Mouse (Mus musculus) midbrain, embryonic 10.5 days (tissue): ENCODE data around the gene Med9. TPM values are rescaled to one million over a fixed set of nuclear protein-coding genes. Genes with fewer than 3 reads are reported as not detected.
"Not testable (repeated sequence)": the region's sequence is repeated elsewhere in the genome, so short reads cannot be mapped to it uniquely, and the experiment has no call there.

Experiments
- DNase-seq: peaks from one replicate; pipeline ENCODE4 v3.0.0-alpha.2; 2017; ENCODE audit warnings: low spot score
- H3K27ac ChIP-seq: fragments of 300-500 bp; sonication (generic); replicated peaks from 2 replicates; pipeline ENCODE4 v1.5.1; 2016; ENCODE audit warnings: mild to moderate bottlenecking
- H3K27me3 ChIP-seq: fragments of 300-500 bp; sonication (generic); 2 replicates; pipeline ENCODE4 v1.6.1; 2016; ENCODE audit warnings: low read depth, mild to moderate bottlenecking; ENCODE audit not compliant: poor library complexity, severe bottlenecking
- H3K36me3 ChIP-seq: fragments of 300-500 bp; sonication (generic); 2 replicates; pipeline ENCODE4 v1.6.1; 2016; ENCODE audit warnings: mild to moderate bottlenecking, moderate library complexity
- H3K4me1 ChIP-seq: fragments of 300-500 bp; sonication (generic); 2 replicates; pipeline ENCODE4 v1.6.1; 2016
- H3K4me3 ChIP-seq: fragments of 300-500 bp; sonication (generic); 2 replicates; pipeline ENCODE4 v1.5.1; 2016; ENCODE audit warnings: mild to moderate bottlenecking, moderate library complexity
- H3K9me3 ChIP-seq: fragments of 300-500 bp; sonication (generic); replicated peaks from 2 replicates; pipeline ENCODE4 v1.6.1; 2016; ENCODE audit warnings: mild to moderate bottlenecking
- WGBS: fragments of 180-500 bp; shearing (Covaris S2); methylation state at CpG from one replicate; pipeline ENCODE4 v1.1.7; 2016; 5-methylcytosine and 5-hydroxymethylcytosine counted together
- polyA plus RNA-seq: library from polyadenylated mRNA; unstranded; fragments of >200 nt; fragmentation: Nextera tagmentation; extraction: Ambion mirVana; gene quantifications from 2 replicates; pipeline ENCODE4 v1.2.1, GENCODE M21; 2016

The Med9 gene
- polyA plus RNA-seq, 1 experiment from 2014 or later, result 55.9 TPM

GRCm38 (mm10) chr11:59921265-59921664, 26.7 kb upstream of the Med9 start:
- 0 out of 2 replicates have a peak, but pooled peaks cover 3% of the 10 kb centered on the region for H3K4me1 ChIP-seq
- H3K27me3 ChIP-seq, result no peaks in the 10 kb centered on the region
- no peak for DNase-seq
- no peak overlapping the region for H3K27ac ChIP-seq
- 20% methylated on average over 7 of the region's 7 CpGs for WGBS
- H3K4me3 ChIP-seq, result no peak overlapping the region
- no peaks in the 10 kb centered on the region for H3K9me3 ChIP-seq
- no peaks in the 10 kb centered on the region for H3K36me3 ChIP-seq

DNA sequence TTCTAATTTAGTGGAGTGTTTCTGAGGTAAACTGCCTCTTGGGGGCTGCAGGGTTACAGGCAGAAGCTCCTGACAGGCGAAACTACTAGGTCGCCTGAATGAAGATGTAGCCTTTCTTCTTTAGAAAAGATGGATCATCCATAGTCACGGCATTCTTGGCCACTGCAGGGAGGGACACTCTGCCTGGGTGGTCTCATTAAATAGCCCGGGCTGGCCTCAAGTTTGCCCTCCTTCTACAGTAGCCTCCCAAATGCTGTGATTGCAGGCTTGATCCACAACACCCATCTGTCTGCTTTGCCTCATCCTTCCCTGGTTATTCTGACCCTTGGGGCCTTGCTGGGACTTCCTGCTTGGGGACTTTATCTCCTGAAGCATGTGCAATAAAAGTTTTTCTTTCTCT, 18.0 kb upstream of the Med9 start:
- no peak overlapping the region for H3K4me3 ChIP-seq
- H3K4me1 ChIP-seq, result 0 out of 2 replicates have a peak, but pooled peaks cover 6% of the 10 kb centered on the region
- H3K9me3 ChIP-seq, result no peaks in the 10 kb centered on the region
- no peak for DNase-seq
- no peaks in the 10 kb centered on the region for H3K36me3 ChIP-seq
- no peak overlapping the region for H3K27ac ChIP-seq
- 0 out of 2 replicates have a peak, but pooled peaks cover 4% of the 10 kb centered on the region for H3K27me3 ChIP-seq
- WGBS, result 71% methylated on average over 4 of the region's 4 CpGs

GRCm38 (mm10) chr11:59932560-59933337, 15.3 kb upstream of the Med9 start:
- 78% methylated on average over 9 of the region's 9 CpGs for WGBS

GRCm38 (mm10) chr11:59933943-59934342, 14.1 kb upstream of the Med9 start:
- H3K36me3 ChIP-seq, result no peaks in the 10 kb centered on the region
- DNase-seq, result no peak
- H3K9me3 ChIP-seq, result no peaks in the 10 kb centered on the region
- H3K27ac ChIP-seq, result 0 out of 2 replicates have a peak overlapping the region, but pooled peaks have one; percentile 33
- H3K27me3 ChIP-seq, result 0 out of 2 replicates have a peak, but pooled peaks cover 4% of the 10 kb centered on the region
- 0 out of 2 replicates have a peak, but pooled peaks cover 6% of the 10 kb centered on the region for H3K4me1 ChIP-seq
- 57% methylated on average over 12 of the region's 12 CpGs for WGBS
- no peak overlapping the region for H3K4me3 ChIP-seq

More at GRCm38 (mm10) chr11:59932560-59933337, 15.3 kb upstream of the Med9 start:
- Histone ChIP-seq H3K27me3 (0 out of 2 replicates have a peak, but pooled peaks cover 4% of the 10 kb centered on the region), H3K4me1 (0 out of 2 replicates have a peak, but pooled peaks cover 6% of the 10 kb centered on the region), H3K36me3 (no peaks in the 10 kb centered on the region), H3K27ac (no peak overlapping the region), H3K9me3 (no peaks in the 10 kb centered on the region), H3K4me3 (no peak overlapping the region)
- DNase-seq, result no peak

- Histone ChIP-seq H3K27me3 (0 out of 2 replicates have a peak, but pooled peaks cover 4% of the 10 kb centered on the region), H3K36me3 (no peaks in the 10 kb centered on the region), H3K4me1 (0 out of 2 replicates have a peak, but pooled peaks cover 6% of the 10 kb centered on the region), H3K9me3 (no peaks in the 10 kb centered on the region), H3K4me3 (no peak overlapping the region), H3K27ac (no peak overlapping the region)
- 84% methylated on average over 3 of the region's 3 CpGs for WGBS
- DNase-seq, result no peak
These were observed 11.0 kb upstream of the Med9 start for GRCm38 (mm10) chr11:59937023-59937422.

DNA sequence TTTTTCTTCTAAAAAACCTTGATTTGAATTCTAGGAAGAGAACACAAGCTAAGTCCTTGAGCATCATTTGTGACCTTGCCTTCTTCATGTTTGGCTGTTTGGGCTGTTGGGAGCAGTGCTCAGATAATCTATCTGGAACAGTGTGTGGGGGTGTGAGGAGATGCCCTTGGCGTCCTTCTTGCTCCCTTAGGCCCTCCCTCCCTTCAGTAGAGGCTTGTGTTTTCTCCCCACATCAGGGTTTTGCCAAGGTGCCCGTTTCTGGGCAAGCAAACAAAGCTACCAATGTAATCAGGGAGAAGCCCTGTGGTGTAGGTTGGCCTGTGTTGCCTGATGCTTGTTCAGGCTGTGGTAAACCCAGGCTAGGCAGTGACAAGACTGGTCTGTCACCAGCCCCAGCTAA, 10.4 kb upstream of the Med9 start:
- no peaks in the 10 kb centered on the region for H3K9me3 ChIP-seq
- 60% methylated on average over 2 of the region's 2 CpGs for WGBS

DNA sequence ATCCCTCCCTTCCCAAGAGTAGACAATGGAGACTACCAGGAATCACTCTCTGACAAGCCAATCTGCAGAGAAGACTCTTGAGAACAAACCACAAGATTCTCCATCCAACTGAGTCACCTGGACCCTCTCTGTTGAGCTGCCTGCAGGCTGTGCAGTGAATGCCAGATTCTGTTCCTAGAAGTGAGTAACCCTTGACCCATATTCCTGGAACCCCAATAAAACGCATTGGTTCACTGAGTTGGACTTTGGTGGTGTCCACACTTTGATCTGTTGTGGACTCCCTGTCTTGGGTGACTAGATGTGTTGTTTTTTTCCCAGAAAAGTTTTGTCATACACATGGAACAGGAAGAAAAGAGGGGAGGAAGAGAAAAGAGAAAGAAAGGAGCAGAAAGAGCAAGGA, 8.2 kb upstream of the Med9 start:
- Histone ChIP-seq H3K27ac (no peak overlapping the region), H3K9me3 (no peaks in the 10 kb centered on the region), H3K36me3 (no peaks in the 10 kb centered on the region), H3K4me1 (no peaks in the 10 kb centered on the region), H3K27me3 (no peaks in the 10 kb centered on the region; the same call in 1 of the 2 replicates), H3K4me3 (no peak overlapping the region)
- 81% methylated on average over 1 of the region's 1 CpGs for WGBS
- DNase-seq, result no peak

More for the DNA sequence above, 10.4 kb upstream of the Med9 start:
- no peak for DNase-seq
- H3K36me3 ChIP-seq, result no peaks in the 10 kb centered on the region
- H3K4me1 ChIP-seq, result 0 out of 2 replicates have a peak, but pooled peaks cover 6% of the 10 kb centered on the region
- no peak overlapping the region for H3K27ac ChIP-seq
- H3K4me3 ChIP-seq, result no peak overlapping the region
- H3K27me3 ChIP-seq, result peaks cover 4% of the 10 kb centered on the region; the same call in 1 of the 2 replicates

- WGBS, result 66% methylated on average over 3 of the region's 3 CpGs
- Histone ChIP-seq H3K27me3 (no peaks in the 10 kb centered on the region; the same call in 1 of the 2 replicates), H3K36me3 (no peaks in the 10 kb centered on the region), H3K4me1 (no peaks in the 10 kb centered on the region), H3K9me3 (no peaks in the 10 kb centered on the region), H3K4me3 (no peak overlapping the region), H3K27ac (no peak overlapping the region)
- no peak for DNase-seq
These were observed 7.4 kb upstream of the Med9 start for GRCm38 (mm10) chr11:59940645-59941044.

DNA sequence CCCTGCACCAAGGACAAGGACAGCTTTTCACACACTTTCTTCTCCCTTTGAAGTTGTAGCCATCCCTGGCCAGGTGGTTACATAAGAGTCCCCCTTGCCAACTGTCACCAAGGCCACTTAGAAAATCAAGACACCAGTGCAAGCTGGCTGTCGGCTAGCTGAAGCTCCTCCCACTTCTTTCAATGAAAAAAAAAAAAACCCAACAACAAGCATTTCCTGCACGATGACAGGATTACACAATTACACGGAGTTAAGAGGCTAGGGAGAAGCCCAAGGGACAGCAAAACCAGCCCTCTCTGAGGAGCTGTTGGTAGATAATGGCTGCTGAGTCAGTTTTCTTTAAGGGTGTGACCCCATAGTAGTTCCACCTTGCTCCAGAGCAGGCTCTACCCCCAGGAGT, 6.6 kb upstream of the Med9 start:
- WGBS, result 25% methylated on average over 3 of the region's 3 CpGs
- no peaks in the 10 kb centered on the region; the same call in 1 of the 2 replicates for H3K27me3 ChIP-seq
- H3K9me3 ChIP-seq, result no peaks in the 10 kb centered on the region
- no peak for DNase-seq
- no peaks in the 10 kb centered on the region for H3K4me1 ChIP-seq
- H3K4me3 ChIP-seq, result no peak overlapping the region
- H3K36me3 ChIP-seq, result no peaks in the 10 kb centered on the region
- no peak overlapping the region for H3K27ac ChIP-seq

- H3K4me1 ChIP-seq, result peaks cover 21% of the 10 kb centered on the region
- H3K27ac ChIP-seq, H3K9me3 ChIP-seq, DNase-seq, H3K4me3 ChIP-seq, H3K27me3 ChIP-seq, H3K36me3 ChIP-seq: not testable (repeated sequence)
- WGBS, result 90% methylated on average over 10 of the region's 10 CpGs
These were observed 3.2 kb upstream of the Med9 start for GRCm38 (mm10) chr11:59944855-59945254.

DNA sequence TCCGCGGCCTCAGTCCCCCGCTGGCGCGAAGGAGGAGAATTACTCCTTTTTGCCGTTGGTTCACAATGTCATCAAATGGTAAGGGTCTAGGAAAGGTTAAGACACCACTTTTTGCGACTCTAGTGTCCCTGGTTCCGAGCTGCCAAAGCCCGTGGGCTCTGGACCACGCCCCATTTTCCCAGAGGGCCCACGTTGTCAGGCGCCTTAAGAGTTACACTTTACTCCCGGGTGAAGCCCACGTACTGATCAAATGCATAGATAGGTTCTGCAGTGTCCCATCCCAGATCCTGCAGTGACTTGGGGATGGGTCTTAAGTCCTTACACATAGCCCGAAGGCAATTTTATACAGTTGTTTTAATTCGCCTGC, 378 bp downstream of the Med9 start:
- no peaks in the 10 kb centered on the region for H3K9me3 ChIP-seq
- WGBS, result 2% methylated on average over 16 of the region's 16 CpGs
- H3K36me3 ChIP-seq, result 0 out of 2 replicates have a peak, but pooled peaks cover 6% of the 10 kb centered on the region
- DNase-seq, result no peak
- H3K27ac ChIP-seq, result peak overlapping the region; percentile 93
- H3K4me1 ChIP-seq, result peaks cover 21% of the 10 kb centered on the region
- H3K27me3 ChIP-seq, result no peaks in the 10 kb centered on the region
- peak overlapping the region; percentile 88 for H3K4me3 ChIP-seq

DNA sequence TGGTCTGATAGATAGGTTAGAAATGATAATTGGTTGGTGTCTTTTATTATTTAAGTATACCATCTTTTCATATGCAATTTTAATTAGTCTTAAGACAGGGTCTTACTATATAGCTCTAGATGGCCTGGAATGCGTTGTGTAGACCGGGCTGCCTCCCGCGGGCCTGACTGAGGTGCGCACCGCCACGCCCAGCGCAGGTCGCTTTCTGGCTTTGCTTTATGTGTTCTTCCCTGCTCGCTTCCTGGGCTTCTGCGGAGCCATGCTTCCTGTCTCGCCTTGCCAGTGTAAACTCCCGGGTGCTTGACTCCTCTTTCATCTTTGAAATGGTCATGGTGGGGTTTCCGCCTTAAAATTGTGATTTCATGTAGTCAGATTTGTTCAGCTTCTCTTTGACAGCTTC, 4.9 kb downstream of the Med9 start:
- H3K27me3 ChIP-seq, result no peaks in the 10 kb centered on the region
- H3K4me3 ChIP-seq, result no peak overlapping the region
- H3K4me1 ChIP-seq, result peaks cover 10% of the 10 kb centered on the region
- WGBS, result 91% methylated on average over 14 of the region's 14 CpGs
- H3K36me3 ChIP-seq, result peaks cover 24% of the 10 kb centered on the region
- H3K27ac ChIP-seq, result no peak overlapping the region
- no peaks in the 10 kb centered on the region for H3K9me3 ChIP-seq
- no peak for DNase-seq

GRCm38 (mm10) chr11:59956749-59957148, 8.7 kb downstream of the Med9 start:
- Histone ChIP-seq H3K4me1 (peaks cover 5% of the 10 kb centered on the region; the same call in 1 of the 2 replicates), H3K36me3 (peaks cover 36% of the 10 kb centered on the region), H3K27ac (no peak overlapping the region), H3K27me3 (peaks cover 3% of the 10 kb centered on the region), H3K4me3 (no peak overlapping the region), H3K9me3 (no peaks in the 10 kb centered on the region)
- no peak for DNase-seq
- 81% methylated on average over 6 of the region's 6 CpGs for WGBS
